Mouse (Mus musculus): ENCODE results near the gene Nfasc. TPM values are rescaled to one million over a fixed set of nuclear protein-coding genes. Genes with fewer than 3 reads are reported as not detected.
A peak's percentile ranks its signal among the peaks of the same experiment; 100 is the strongest.

Nfasc gene
- 2.0 and 2.1 TPM in 2 replicates for polyA plus RNA-seq (2012; rRNA removed)

GRCm38 (mm10) chr1:132741175-132741997 is at the start of gene Nfasc:
TSS of gene Nfasc (minus strand) at chr1:132741797.
- peak; percentile 7 for DNase-seq
- no peaks in the 10 kb centered on the region; the same call in 1 of the 2 replicates for H3K27me3 ChIP-seq (ENCODE audit: control insufficient read depth, insufficient read depth, low read length)

GRCm38 (mm10) chr1:132791049-132791448 is 49.5 kb upstream of the Nfasc start:
- no peaks in the 10 kb centered on the region for H3K4me1 ChIP-seq (replicated peaks; ENCODE audit: control insufficient read depth, insufficient read depth, low read length)
- no peak overlapping the region for H3K4me3 ChIP-seq (ENCODE audit: control insufficient read depth, insufficient read depth, low read length)
- WGBS, result 91% methylated on average over 6 of the region's 6 CpGs
- H3K36me3 ChIP-seq (ENCODE audit: control insufficient read depth, insufficient read depth, low read length), result no peaks in the 10 kb centered on the region
- H3K27ac ChIP-seq (ENCODE audit: control insufficient read depth, insufficient read depth, low read length), result no peak overlapping the region
- no peak for DNase-seq
- H3K27me3 ChIP-seq (ENCODE audit: control insufficient read depth, insufficient read depth, low read length), result no peaks in the 10 kb centered on the region
- no peak for TF ChIP-seq CTCF (IDR thresholded peaks at IDR 0.05; ENCODE audit: borderline replicate concordance, control insufficient read depth, extremely low read depth, insufficient read depth, low read length, poor library complexity)
- no peak for TF ChIP-seq POLR2A (IDR thresholded peaks at IDR 0.05; ENCODE audit: control insufficient read depth, extremely low read depth, insufficient read depth, low read length, poor library complexity)

More at GRCm38 (mm10) chr1:132741175-132741997, at the start of gene Nfasc:
- Histone ChIP-seq H3K4me1 (replicated peaks; ENCODE audit: control insufficient read depth, insufficient read depth, low read length) (no peaks in the 10 kb centered on the region), H3K4me3 (ENCODE audit: control insufficient read depth, insufficient read depth, low read length) (no peak within 1 kb of the TSS), H3K36me3 (ENCODE audit: control insufficient read depth, insufficient read depth, low read length) (no peaks in the 10 kb centered on the region), H3K27ac (ENCODE audit: control insufficient read depth, insufficient read depth, low read length) (no peak within 1 kb of the TSS)
- WGBS, result 7% methylated on average over 50 of the region's 51 CpGs
- TF ChIP-seq POLR2A (IDR thresholded peaks at IDR 0.05; ENCODE audit: control insufficient read depth, extremely low read depth, insufficient read depth, low read length, poor library complexity), result no peak
- TF ChIP-seq CTCF (IDR thresholded peaks at IDR 0.05; ENCODE audit: borderline replicate concordance, control insufficient read depth, extremely low read depth, insufficient read depth, low read length, poor library complexity), result no peak

- Histone ChIP-seq H3K4me1 (replicated peaks; ENCODE audit: control insufficient read depth, insufficient read depth, low read length) (no peaks in the 10 kb centered on the region), H3K36me3 (ENCODE audit: control insufficient read depth, insufficient read depth, low read length) (no peaks in the 10 kb centered on the region), H3K27me3 (ENCODE audit: control insufficient read depth, insufficient read depth, low read length) (no peaks in the 10 kb centered on the region), H3K27ac (ENCODE audit: control insufficient read depth, insufficient read depth, low read length) (no peak overlapping the region), H3K4me3 (ENCODE audit: control insufficient read depth, insufficient read depth, low read length) (no peak overlapping the region)
- WGBS, result 80% methylated on average over 5 of the region's 5 CpGs
- TF ChIP-seq POLR2A (IDR thresholded peaks at IDR 0.05; ENCODE audit: control insufficient read depth, extremely low read depth, insufficient read depth, low read length, poor library complexity) (no peak), CTCF (IDR thresholded peaks at IDR 0.05; ENCODE audit: borderline replicate concordance, control insufficient read depth, extremely low read depth, insufficient read depth, low read length, poor library complexity) (no peak)
- no peak for DNase-seq
Measured at GRCm38 (mm10) chr1:132786866-132787265, 45.3 kb upstream of the Nfasc start.

DNA sequence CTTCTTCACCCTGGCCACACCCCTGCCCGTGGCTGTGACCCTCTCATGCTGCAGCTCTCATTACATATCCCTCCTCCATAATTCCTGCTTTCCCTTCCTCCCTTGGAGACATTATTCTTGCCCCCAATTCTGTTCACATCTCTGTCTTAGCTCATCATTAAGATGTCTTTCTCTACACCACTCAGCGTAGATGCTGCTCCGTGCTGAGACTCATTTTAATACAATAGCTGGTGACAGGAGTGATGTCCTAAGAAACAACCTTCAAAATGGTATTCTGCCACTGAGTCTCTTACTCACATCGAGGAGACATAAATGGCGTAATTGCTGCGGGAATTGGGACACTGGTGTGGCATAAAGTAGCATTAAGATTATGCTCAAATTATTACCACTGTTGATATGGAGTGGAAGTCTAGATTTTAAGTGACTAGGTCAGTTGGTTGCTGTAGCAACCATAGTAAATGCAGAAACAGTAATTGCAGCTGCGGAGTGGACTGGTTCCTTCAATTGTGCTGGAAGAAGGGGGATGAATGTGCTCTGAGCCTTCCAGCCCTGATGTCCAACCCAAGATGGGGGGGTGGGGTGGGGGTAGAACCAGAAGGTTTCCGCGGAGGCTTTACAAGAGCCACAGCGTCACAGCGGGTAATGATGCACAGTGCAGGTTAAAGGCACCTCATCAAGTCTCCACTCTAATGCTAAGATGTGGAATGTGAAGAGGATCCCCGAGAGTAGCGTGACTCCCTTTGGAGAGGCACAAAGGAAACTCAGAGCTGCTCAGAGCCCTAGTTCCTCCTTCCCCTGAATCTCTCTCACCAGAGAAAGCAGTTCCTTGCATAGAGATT is 40.2 kb upstream of the Nfasc start:
- Histone ChIP-seq H3K27ac (ENCODE audit: control insufficient read depth, insufficient read depth, low read length) (no peak overlapping the region), H3K36me3 (ENCODE audit: control insufficient read depth, insufficient read depth, low read length) (no peaks in the 10 kb centered on the region), H3K4me3 (ENCODE audit: control insufficient read depth, insufficient read depth, low read length) (no peak overlapping the region), H3K4me1 (replicated peaks; ENCODE audit: control insufficient read depth, insufficient read depth, low read length) (no peaks in the 10 kb centered on the region), H3K27me3 (ENCODE audit: control insufficient read depth, insufficient read depth, low read length) (no peaks in the 10 kb centered on the region)
- TF ChIP-seq CTCF (IDR thresholded peaks at IDR 0.05; ENCODE audit: borderline replicate concordance, control insufficient read depth, extremely low read depth, insufficient read depth, low read length, poor library complexity) (no peak), POLR2A (IDR thresholded peaks at IDR 0.05; ENCODE audit: control insufficient read depth, extremely low read depth, insufficient read depth, low read length, poor library complexity) (no peak)
- DNase-seq, result no peak
- 81% methylated on average over 13 of the region's 13 CpGs for WGBS

DNA sequence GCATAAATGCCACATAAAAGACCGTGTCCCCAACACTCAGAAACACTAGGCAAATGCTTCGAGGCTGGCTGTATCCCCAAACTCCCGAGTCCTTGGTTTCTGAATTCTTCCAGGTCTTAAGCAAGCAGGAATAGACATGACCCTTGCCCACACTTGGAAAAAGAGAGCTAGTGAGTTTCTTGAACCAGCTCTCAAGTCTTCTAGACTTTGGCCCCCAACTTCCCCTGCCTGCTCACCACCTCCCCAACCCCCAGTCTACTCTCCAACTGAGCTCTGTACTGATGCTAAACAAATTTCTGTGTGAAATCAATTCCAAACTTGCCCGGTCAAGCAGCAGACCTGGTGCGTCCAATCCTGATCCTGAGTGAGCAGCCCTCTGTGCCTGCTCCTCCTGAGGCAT is 39.4 kb upstream of the Nfasc start:
- Histone ChIP-seq H3K27ac (ENCODE audit: control insufficient read depth, insufficient read depth, low read length) (no peak overlapping the region), H3K4me3 (ENCODE audit: control insufficient read depth, insufficient read depth, low read length) (no peak overlapping the region), H3K4me1 (replicated peaks; ENCODE audit: control insufficient read depth, insufficient read depth, low read length) (no peaks in the 10 kb centered on the region), H3K36me3 (ENCODE audit: control insufficient read depth, insufficient read depth, low read length) (no peaks in the 10 kb centered on the region), H3K27me3 (ENCODE audit: control insufficient read depth, insufficient read depth, low read length) (no peaks in the 10 kb centered on the region)
- TF ChIP-seq CTCF (IDR thresholded peaks at IDR 0.05; ENCODE audit: borderline replicate concordance, control insufficient read depth, extremely low read depth, insufficient read depth, low read length, poor library complexity), result no peak
- TF ChIP-seq POLR2A (IDR thresholded peaks at IDR 0.05; ENCODE audit: control insufficient read depth, extremely low read depth, insufficient read depth, low read length, poor library complexity), result no peak
- DNase-seq, result no peak
- WGBS, result 87% methylated on average over 5 of the region's 5 CpGs

DNA sequence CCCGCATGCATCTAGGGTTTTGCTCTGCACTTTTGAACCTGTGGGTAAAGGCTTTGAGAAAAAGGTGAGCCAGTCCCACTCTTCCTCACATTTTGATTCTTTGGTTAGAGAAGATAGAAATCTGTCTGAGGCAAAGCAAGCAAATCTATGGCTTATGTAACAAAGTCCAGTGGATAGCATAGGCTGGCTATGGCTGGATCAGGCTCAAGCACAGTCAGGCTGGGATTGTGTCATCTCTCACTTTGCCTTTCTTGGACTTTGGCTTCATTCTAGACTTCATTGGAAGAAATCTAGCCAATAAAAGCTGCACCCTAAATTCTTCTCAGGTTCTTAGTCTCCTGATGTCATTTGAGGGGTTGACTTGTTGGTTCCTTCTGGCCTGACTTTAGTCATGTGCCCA is 38.7 kb upstream of the Nfasc start:
- H3K27ac ChIP-seq (ENCODE audit: control insufficient read depth, insufficient read depth, low read length), result no peak overlapping the region
- H3K4me3 ChIP-seq (ENCODE audit: control insufficient read depth, insufficient read depth, low read length), result no peak overlapping the region
- no peaks in the 10 kb centered on the region for H3K36me3 ChIP-seq (ENCODE audit: control insufficient read depth, insufficient read depth, low read length)
- no peaks in the 10 kb centered on the region for H3K4me1 ChIP-seq (replicated peaks; ENCODE audit: control insufficient read depth, insufficient read depth, low read length)
- WGBS, result 91% methylated on average over 1 of the region's 1 CpGs
- no peak for DNase-seq
- H3K27me3 ChIP-seq (ENCODE audit: control insufficient read depth, insufficient read depth, low read length), result no peaks in the 10 kb centered on the region
- TF ChIP-seq POLR2A (IDR thresholded peaks at IDR 0.05; ENCODE audit: control insufficient read depth, extremely low read depth, insufficient read depth, low read length, poor library complexity) (no peak), CTCF (IDR thresholded peaks at IDR 0.05; ENCODE audit: borderline replicate concordance, control insufficient read depth, extremely low read depth, insufficient read depth, low read length, poor library complexity) (no peak)

All from thymus, adult 2 months (tissue).